Mouse (Mus musculus) MEL (cell line): ENCODE results near the gene Aip.

ENCODE experiments used
- BHLHE40 ChIP-seq: IDR thresholded peaks from 2 replicates; pipeline ENCODE4 v1.6.1; 2012; ENCODE audit warnings: low read depth, mild to moderate bottlenecking, inconsistent platforms, low read length, improper control_type of control experiment, borderline replicate concordance
- CHD2 ChIP-seq: IDR thresholded peaks from 2 replicates; pipeline ENCODE4 v1.6.1; 2011; ENCODE audit warnings: low read length, improper control_type of control experiment
- GATA1 ChIP-seq: IDR thresholded peaks from 2 replicates; pipeline ENCODE4 v1.6.1; 2011; ENCODE audit warnings: low read depth, low read length, improper control_type of control experiment
- MAX ChIP-seq: IDR thresholded peaks from 2 replicates; pipeline ENCODE4 v1.6.1; 2011; ENCODE audit warnings: low read length, improper control_type of control experiment
- UBTF ChIP-seq: IDR thresholded peaks from 2 replicates; pipeline ENCODE4 v1.6.1; 2012; ENCODE audit warnings: low read depth, mild to moderate bottlenecking, inconsistent platforms, low read length, improper control_type of control experiment, moderate library complexity, borderline replicate concordance; ENCODE audit not compliant: insufficient read depth

DNA sequence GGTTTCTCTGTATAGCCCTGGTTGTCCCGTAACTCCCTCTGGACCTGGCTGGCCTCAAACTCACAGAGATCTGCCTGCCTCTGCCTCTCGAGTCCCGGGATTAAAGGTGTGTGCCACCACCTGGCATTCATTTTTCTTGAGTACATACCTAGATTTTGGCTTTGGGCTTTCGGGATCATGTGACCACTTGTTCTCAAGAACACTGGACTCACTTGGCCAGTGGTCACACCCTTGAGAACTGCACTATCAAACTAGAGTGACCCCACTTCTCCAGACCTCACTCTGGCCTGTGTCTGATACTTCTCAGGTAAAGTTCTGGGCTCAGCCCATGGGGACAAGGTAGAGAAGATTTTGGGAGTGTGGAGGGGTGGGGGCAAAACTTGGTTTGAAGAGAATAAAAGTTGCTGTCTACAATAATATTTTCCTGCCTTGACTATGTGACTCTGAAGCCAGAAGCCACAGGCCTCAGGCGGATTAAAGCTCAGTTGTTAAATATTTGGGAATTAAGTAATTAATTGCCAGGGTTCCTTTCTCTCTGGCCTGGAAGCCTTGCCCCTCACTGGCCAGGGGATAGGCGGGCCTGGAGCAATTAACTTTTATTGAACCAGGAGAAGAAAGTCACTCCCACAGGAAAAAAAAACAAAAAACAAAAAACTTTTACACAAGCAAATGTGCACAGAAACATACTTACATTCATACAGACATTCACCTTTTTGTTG lies 52.8 kb downstream of the Aip start:
- TF ChIP-seq GATA1 = no peak
- TF ChIP-seq MAX = no peak
- TF ChIP-seq UBTF = no peak
- no peak for TF ChIP-seq CHD2
- no peak for TF ChIP-seq BHLHE40
